Mouse (Mus musculus) macrophage (primary cell): ENCODE data around the gene Syt13. TPM values are rescaled to one million over a fixed set of nuclear protein-coding genes. Genes with fewer than 3 reads are reported as not detected.

ENCODE experiments used
- H3K27ac ChIP-seq: fragments of 350-480 bp; formaldehyde crosslinking; 2 replicates; pipeline ENCODE4 v1.9.0; 2021
- H3K36me3 ChIP-seq: fragments of 350-480 bp; formaldehyde crosslinking; 2 replicates; pipeline ENCODE4 v1.9.0; 2021; ENCODE audit errors: inconsistent target
- H3K4me3 ChIP-seq: fragments of 350-480 bp; formaldehyde crosslinking; 2 replicates; pipeline ENCODE4 v1.9.0; 2021; ENCODE audit errors: inconsistent target
- H3K79me2 ChIP-seq: fragments of 350-480 bp; formaldehyde crosslinking; 2 replicates; pipeline ENCODE4 v1.9.0; 2021; ENCODE audit errors: inconsistent target
- WGBS: methylation state at CpG from one replicate; pipeline ENCODE4 v1.1.7; 2026; ENCODE audit warnings: inconsistent platforms; ENCODE audit not compliant: missing documents; 5-methylcytosine and 5-hydroxymethylcytosine counted together
- polyA plus RNA-seq: library from polyadenylated mRNA; stranded (reverse); fragments of 250-400 nt; gene quantifications from 3 replicates; pipeline ENCODE4 v1.2.4, GENCODE M21; 2018; ENCODE audit warnings: inconsistent platforms

Syt13 gene
- polyA plus RNA-seq, 1 experiment from 2014 or later, result 0.07 TPM

GRCm38 (mm10) chr2:92987108-92987618 is 72.3 kb downstream of the Syt13 start:
- Histone ChIP-seq H3K79me2 (no peaks in the 10 kb centered on the region), H3K36me3 (no peaks in the 10 kb centered on the region), H3K27ac (no peak overlapping the region), H3K4me3 (no peak overlapping the region)
- WGBS, result 85% methylated on average over 7 of the region's 7 CpGs

GRCm38 (mm10) chr2:92987901-92988631 is 73.2 kb downstream of the Syt13 start:
- Histone ChIP-seq H3K27ac (no peak overlapping the region), H3K4me3 (no peak overlapping the region), H3K36me3 (no peaks in the 10 kb centered on the region), H3K79me2 (no peaks in the 10 kb centered on the region)
- WGBS, result 33% methylated on average over 19 of the region's 19 CpGs

- Histone ChIP-seq H3K79me2 (no peaks in the 10 kb centered on the region), H3K27ac (no peak overlapping the region), H3K36me3 (no peaks in the 10 kb centered on the region), H3K4me3 (no peak overlapping the region)
- 89% methylated on average over 9 of the region's 9 CpGs for WGBS
These were observed 74.7 kb downstream of the Syt13 start for GRCm38 (mm10) chr2:92989593-92989992.

- Histone ChIP-seq H3K4me3 (no peak overlapping the region), H3K36me3 (no peaks in the 10 kb centered on the region), H3K27ac (no peak overlapping the region), H3K79me2 (no peaks in the 10 kb centered on the region)
- WGBS, result 97% methylated on average over 5 of the region's 5 CpGs
These were observed 77.1 kb downstream of the Syt13 start for GRCm38 (mm10) chr2:92991976-92992375.

- Histone ChIP-seq H3K27ac (no peak overlapping the region), H3K79me2 (no peaks in the 10 kb centered on the region), H3K4me3 (no peak overlapping the region), H3K36me3 (no peaks in the 10 kb centered on the region)
- WGBS, result 93% methylated on average over 4 of the region's 4 CpGs
These were observed 90.1 kb downstream of the Syt13 start for GRCm38 (mm10) chr2:93005028-93005427.

Other genes with a start within 250 kb of the Syt13 start
- 1.0 to 2.4 TPM (median 1.1 TPM) in 3 replicates for gene Prdm11, start 131.1 kb downstream of the Syt13 start, polyA plus RNA-seq